Mouse (Mus musculus): ENCODE data around the gene Oxa1l.

The Oxa1l gene

DNA sequence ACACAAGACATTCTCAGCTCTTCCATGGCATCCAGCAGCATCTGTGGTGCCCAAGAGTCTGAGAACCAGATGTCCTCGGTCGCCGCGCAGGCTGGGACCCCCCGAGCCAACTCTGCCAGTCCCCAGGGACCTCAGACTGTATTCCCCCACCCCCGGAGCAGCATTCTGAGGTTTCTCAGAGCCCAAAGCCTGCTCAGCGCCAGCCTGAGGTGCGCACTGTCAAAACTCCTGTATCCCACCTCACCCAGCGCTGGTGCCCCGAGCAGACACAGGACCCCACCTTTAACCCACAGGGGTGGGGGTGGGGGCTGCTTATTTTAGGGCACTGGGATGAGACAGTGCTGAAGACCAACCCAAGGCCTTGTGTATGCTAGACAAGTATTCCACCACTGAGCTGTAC is 10.8 kb downstream of the Oxa1l start:
- no peak for DNase-seq (ENCODE audit: low spot score in 2 of 2)

DNA sequence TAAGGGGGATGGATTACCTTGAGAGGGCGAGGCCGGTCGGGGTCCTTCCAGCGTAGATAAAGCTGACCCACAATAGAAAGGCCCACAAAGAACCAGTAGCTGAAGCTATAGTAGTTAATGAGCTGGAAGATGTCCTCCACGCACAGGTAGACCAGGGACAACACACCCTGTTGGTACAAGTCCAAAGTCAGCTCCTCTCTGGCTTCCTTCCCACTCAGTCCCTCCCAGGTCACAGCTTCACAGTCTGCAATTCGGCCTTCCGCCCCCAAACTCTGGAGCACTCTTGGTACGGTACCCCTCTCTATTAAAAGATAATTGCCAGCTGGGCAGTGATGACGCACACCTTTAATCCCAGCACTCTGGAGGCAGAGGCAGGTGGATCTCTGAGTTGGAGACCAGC is 12.3 kb downstream of the Oxa1l start:
- DNase-seq (ENCODE audit: low spot score in 2 of 2): no peak

DNA sequence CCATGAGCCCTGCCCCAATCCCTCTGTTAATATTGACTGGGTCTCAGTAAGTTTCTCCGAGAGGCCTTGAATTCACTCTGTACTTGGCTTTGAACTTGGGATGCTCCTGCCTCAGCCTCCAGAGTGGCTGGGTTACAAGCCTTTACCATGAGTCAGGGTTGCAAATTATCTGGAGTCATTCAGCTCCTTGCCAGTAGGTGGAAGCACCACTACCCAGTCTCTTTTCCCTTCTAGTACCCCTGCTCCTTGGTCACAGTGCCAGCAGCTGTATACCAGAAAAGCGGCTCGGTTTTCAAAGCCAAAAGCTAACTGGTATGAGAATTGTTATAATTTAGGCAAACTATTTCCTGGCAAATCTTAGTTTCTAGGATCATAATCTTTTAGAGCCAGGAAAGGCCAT is 15.3 kb downstream of the Oxa1l start:
- no peak for DNase-seq (ENCODE audit: low spot score in 2 of 2)

DNA sequence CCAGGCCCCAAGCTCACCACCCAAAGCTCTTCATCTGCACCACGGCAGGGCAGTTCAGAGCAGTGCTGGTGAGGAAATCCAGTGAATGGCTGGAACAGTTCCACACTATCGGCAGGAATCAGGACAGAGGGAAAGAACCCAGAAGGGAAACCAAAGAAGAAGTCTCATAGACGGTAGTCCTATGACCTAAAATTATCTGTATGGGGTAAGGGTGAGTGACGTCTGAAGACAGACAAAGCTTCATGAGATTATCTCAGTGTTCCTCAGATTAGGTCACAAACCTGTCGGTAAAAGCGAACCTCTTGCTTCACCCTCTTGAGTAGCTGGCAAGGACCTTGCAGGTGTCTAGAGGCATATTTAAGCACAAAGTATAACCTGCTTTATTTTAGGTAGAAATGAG is 16.5 kb downstream of the Oxa1l start:
- no peak for DNase-seq (ENCODE audit: low spot score in 2 of 2)

DNA sequence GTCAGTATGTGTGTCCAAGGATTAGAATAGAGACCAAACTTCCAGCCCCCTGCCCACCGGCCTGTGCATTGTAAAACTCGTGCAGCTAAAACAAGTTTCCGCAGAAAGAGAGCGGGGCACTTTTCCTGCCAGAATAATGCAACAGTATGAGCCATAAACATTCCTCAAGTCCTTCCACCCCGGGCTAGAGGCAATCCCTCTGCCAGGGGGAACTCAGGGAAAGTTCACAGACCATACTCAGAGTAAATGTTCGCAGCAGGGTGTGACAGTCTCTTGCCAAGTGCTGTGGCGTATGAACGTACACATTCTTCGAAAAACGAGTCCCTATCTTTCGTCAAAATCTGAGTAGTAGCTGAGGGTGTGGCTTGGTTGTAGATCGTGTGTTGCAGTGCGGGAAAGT is 18.9 kb downstream of the Oxa1l start:
- no peak for DNase-seq (ENCODE audit: low spot score in 2 of 2)

GRCm38 (mm10) chr14:54380616-54381015 is 20.0 kb downstream of the Oxa1l start:
- DNase-seq (ENCODE audit: low spot score in 2 of 2): no peak

- no peak for DNase-seq (ENCODE audit: low spot score in 2 of 2)
Observed at GRCm38 (mm10) chr14:54381816-54382215, 21.2 kb downstream of the Oxa1l start.

- DNase-seq (ENCODE audit: low spot score in 2 of 2): no peak
Observed at GRCm38 (mm10) chr14:54382641-54383040, 22.0 kb downstream of the Oxa1l start.

GRCm38 (mm10) chr14:54383355-54383771 is 22.7 kb downstream of the Oxa1l start:
- no peak for DNase-seq (ENCODE audit: low spot score in 2 of 2)

GRCm38 (mm10) chr14:54384396-54384795 is 23.8 kb downstream of the Oxa1l start:
- no peak for DNase-seq (ENCODE audit: low spot score in 2 of 2)

- DNase-seq (ENCODE audit: low spot score in 2 of 2): no peak
Observed at GRCm38 (mm10) chr14:54385968-54386618, 25.5 kb downstream of the Oxa1l start.

DNA sequence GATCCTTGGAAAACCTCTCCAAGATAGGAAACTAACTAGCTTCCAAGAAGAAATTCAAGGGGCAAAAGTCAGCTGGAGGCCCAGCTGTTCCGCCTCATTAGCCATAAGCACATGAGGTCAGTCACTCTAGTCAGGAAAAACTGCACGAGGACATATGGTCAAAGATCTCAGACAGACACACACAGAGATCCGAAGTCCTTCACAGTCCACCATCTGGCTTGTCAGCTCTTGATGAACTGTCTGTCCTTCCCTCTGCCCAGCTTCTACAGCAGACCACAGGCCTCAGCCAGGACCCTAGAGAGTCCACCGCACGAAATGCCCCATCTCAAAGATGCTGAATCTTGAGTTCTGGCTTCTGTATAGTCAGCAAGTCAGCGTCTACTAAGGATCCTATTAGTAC is 26.9 kb downstream of the Oxa1l start:
- no peak for DNase-seq (ENCODE audit: low spot score in 2 of 2)

DNA sequence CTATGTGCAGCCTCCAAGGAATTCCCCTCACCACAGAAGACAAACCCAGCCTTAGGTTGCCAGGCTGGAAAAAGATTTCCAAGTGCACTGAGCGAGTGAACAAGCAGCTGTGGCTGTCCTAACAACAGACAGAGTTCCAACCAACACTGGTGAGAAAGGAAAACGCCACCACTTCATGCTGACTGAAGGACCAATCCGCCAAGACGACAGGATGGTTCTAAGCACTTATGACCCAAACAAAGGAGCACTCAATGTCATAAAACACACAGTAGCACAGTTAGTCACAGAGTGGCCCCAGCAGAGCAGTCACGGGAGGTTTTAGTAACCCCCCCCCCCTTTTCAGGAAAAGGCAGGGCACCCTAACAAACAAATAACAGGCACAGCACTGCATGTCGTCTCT is 30.2 kb downstream of the Oxa1l start:
- DNase-seq (ENCODE audit: low spot score in 2 of 2): no peak

- DNase-seq (ENCODE audit: low spot score in 2 of 2): no peak
Observed at GRCm38 (mm10) chr14:54393794-54394193, 33.2 kb downstream of the Oxa1l start.

GRCm38 (mm10) chr14:54394309-54394708 is 33.7 kb downstream of the Oxa1l start:
- no peak for DNase-seq (ENCODE audit: low spot score in 2 of 2)

DNA sequence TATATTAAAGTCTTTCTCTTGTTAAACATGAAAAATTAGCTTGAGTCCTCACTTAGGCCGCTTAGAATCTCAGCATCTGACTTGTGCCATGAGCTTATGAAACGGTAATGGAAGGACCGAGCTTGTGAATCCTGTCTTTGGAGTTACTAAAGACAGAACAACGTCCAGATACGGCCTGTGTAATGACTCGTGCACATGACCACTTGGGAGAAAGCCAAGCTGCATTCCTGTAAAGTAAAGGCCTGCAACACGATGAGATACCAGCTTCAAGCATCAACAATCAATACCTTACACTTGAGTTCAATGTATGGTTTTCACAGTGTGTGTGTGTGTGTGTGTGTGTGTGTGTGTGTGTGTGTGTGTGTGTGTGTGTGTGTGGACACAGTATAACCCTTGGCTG is 36.1 kb downstream of the Oxa1l start:
- no peak for DNase-seq (ENCODE audit: low spot score in 2 of 2)

DNA sequence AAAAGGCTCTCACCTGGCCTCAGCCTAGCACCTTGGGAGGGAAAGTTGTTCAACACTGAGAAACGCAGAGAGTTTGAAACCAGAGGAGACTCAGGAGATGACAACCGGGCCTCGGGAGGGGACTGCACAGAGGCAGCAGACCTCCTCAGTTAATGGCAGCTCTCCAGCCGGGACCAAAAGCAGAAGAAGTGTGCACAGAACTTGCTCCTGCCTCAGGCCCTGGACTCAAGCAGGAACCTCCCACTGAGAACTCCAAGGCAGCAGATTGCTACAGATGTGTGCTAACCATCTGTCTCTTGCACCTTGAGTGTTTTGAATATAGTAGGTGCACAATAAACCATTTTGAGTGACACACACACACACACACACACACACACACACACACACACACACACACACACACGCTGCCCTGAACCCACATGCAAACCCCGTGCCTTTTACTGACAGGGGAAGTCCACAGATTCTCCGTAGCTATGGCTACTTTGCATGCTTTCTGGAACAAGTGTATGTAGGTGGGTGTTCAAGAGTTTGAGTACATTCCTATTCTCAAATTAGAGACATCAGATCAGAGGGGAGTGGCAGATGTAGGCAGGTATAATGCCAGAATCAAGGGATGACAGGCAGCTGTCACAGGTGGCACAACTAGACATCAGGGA is 37.4 kb downstream of the Oxa1l start:
- DNase-seq (ENCODE audit: low spot score in 2 of 2): no peak

DNA sequence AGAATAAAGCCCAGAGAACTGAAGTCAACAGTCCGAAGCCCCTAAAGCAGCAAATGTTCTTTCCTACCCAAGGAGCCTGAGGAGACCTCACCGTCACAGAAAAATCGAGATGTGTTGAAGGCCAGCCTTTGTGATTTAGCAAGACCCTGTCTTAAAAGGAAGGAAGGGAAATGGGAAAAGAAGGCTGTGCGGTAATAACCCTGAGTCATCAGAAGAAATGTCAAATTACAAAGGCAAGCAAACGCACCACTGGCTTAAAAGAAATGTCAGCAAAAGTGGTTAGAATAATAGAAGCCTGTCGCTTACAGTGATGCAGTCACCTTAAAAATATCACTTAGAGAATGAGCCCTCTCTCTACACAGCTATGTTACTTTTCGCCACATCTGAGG is 37.9 kb downstream of the Oxa1l start:
- no peak for DNase-seq (ENCODE audit: low spot score in 2 of 2)

- DNase-seq (ENCODE audit: low spot score in 2 of 2): no peak
Observed at GRCm38 (mm10) chr14:54398921-54399382, 38.3 kb downstream of the Oxa1l start.

GRCm38 (mm10) chr14:54401723-54402122 is 41.1 kb downstream of the Oxa1l start:
- no peak for DNase-seq (ENCODE audit: low spot score in 2 of 2)

DNA sequence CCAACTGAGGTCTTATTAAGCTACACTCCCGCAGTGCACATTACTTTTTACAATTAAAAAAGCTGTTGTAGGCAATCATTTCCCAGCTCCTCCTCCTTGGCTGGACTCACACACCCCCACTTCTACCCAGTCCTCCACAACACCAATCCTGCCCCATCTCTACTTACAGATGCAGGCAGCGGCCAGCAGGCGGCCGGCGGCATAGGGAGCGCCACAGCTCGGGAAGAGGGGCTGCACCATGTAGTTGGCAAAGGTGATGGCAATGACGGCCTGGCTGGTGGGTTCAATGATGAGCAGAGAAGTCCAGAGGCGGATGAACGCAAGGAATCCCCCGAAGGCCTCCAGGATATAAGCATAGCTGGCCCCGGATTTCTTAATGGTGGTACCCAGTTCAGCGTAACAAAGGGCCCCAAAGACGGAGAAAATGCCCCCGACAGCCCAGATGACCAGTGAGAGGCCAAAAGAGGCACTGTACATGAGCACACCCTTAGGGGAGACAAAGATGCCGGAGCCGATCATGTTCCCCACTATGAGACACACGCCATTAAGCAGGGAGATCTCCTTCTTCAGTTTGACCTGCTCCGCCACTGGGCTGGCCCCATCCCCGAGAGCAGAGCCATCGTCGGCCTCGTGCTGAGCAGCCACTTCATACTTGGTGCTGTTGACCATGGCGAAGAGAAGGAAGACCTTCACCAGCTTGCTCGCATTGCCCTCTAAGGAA is 47.9 kb downstream of the Oxa1l start:
- DNase-seq (ENCODE audit: low spot score in 2 of 2): no peak

DNA sequence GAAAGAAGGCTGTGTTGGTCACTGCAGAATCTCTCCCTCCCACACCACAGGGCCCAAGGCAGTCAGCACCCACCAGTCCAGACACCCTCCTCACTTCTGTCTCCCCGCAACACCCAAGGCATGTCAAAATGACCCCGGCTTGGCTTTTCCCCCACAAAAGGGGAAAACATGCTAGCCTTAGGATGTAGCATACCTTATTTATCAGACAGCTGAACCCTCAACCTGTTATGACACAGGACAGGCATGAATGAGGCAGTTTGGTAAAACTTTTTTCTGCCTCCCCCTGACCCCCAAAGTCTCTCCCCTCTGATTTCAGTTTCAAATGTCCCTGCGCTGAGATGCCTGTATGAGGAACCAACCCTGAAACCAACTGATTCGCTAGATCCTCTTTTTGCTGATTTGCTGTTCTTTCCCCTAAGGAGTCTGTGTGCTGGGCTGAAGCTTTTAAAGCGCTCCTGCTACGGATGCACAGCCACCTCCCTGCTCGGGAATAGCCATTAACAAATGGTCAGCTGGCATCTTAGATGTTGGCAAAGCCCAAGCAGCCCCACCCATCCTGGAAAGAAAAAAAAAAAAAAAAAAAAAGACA is 48.5 kb downstream of the Oxa1l start:
- no peak for DNase-seq (ENCODE audit: low spot score in 2 of 2)

Measured in frontal cortex, postnatal 25 days (tissue).